Mouse (Mus musculus): ENCODE data around the gene Eef1akmt3. TPM values are rescaled to one million over a fixed set of nuclear protein-coding genes. Genes with fewer than 3 reads are reported as not detected.

Gene Eef1akmt3
- polyA plus RNA-seq, 1 experiment from 2014 or later, result 0.44 TPM

GRCm38 (mm10) chr10:127002765-127003164 lies 38.5 kb downstream of the Eef1akmt3 start:
- DNase-seq (ENCODE audit: low read depth, low spot score), result no peak
- CTCF ChIA-PET, result interaction anchor here (1.1 to 1.9 kb wide), 4 partner anchors 10 to 84 kb away, joined by 3 to 4 read pairs (median 4); partner anchors contain the start of gene Tsfm
- POLR2A ChIA-PET, result interaction anchor here (0.8 kb wide), 1 partner anchor 12 kb away, joined by 3 read pairs; no protein-coding TSS in a partner anchor
- no peaks in the 10 kb centered on the region for H3K27me3 ChIP-seq
- no peak for ATAC-seq
- TF ChIP-seq CTCF (IDR thresholded peaks at IDR 0.05), result no peak
- in situ Hi-C loops (cut with MboI; ENCODE audit: low pct_unique_long_range_greater_than_20kb), result no loop called here

- H3K27me3 ChIP-seq, result no peaks in the 10 kb centered on the region
- no peak for DNase-seq (ENCODE audit: low read depth, low spot score)
- CTCF ChIA-PET, result interaction anchor here (1.1 to 1.6 kb wide), 4 partner anchors 16 to 83 kb away, joined by 3 to 4 read pairs (median 3); partner anchors contain the start of gene Tsfm
- TF ChIP-seq CTCF (IDR thresholded peaks at IDR 0.05), result no peak
- in situ Hi-C loops (cut with MboI; ENCODE audit: low pct_unique_long_range_greater_than_20kb), result no loop called here
- ATAC-seq, result no peak
- POLR2A ChIA-PET, result interaction anchor here (0.6 to 2.0 kb wide), 3 partner anchors 12 to 102 kb away, joined by 3 to 7 read pairs (median 4); no protein-coding TSS in a partner anchor
Observed at GRCm38 (mm10) chr10:127002056-127002455, 39.3 kb downstream of the Eef1akmt3 start.

GRCm38 (mm10) chr10:127001297-127001696 lies 40.0 kb downstream of the Eef1akmt3 start:
- no peak for DNase-seq (ENCODE audit: low read depth, low spot score)
- ChIA-PET POLR2A (interaction anchor here (2.0 kb wide), 1 partner anchor 73 kb away, joined by 7 read pairs; no protein-coding TSS in a partner anchor), CTCF (interaction anchor here (1.1 to 1.6 kb wide), 4 partner anchors 11 to 30 kb away, joined by 3 to 4 read pairs (median 3); partner anchors contain the start of gene Tsfm)
- in situ Hi-C loops (cut with MboI; ENCODE audit: low pct_unique_long_range_greater_than_20kb), result no loop called here
- H3K27me3 ChIP-seq, result no peaks in the 10 kb centered on the region
- TF ChIP-seq CTCF (IDR thresholded peaks at IDR 0.05), result no peak
- ATAC-seq, result no peak

GRCm38 (mm10) chr10:127000529-127000928 lies 40.8 kb downstream of the Eef1akmt3 start, which contains the start of gene Avil:
TSS of gene Avil (plus strand) at chr10:127000709.
- ATAC-seq, result no peak
- POLR2A ChIA-PET, result interaction anchor here (2.0 kb wide), 1 partner anchor 72 kb away, joined by 7 read pairs; no protein-coding TSS in a partner anchor
- CTCF ChIA-PET, result interaction anchor here (1.1 to 2.5 kb wide), 2 partner anchors 10 to 82 kb away, joined by 3 to 6 read pairs; no protein-coding TSS in a partner anchor

GRCm38 (mm10) chr10:126997340-126998113 lies 43.8 kb downstream of the Eef1akmt3 start:
- TF ChIP-seq CTCF (IDR thresholded peaks at IDR 0.05), result no peak
- DNase-seq (ENCODE audit: low read depth, low spot score), result no peak
- H3K27me3 ChIP-seq, result no peaks in the 10 kb centered on the region
- in situ Hi-C loops (cut with MboI; ENCODE audit: low pct_unique_long_range_greater_than_20kb), result no loop called here
- POLR2A ChIA-PET, result no interaction called here
- CTCF ChIA-PET, result interaction anchor here (0.9 kb wide), 1 partner anchor 31 kb away, joined by 4 read pairs; no protein-coding TSS in a partner anchor
- ATAC-seq, result no peak

More at GRCm38 (mm10) chr10:127000529-127000928, 40.8 kb downstream of the Eef1akmt3 start, which contains the start of gene Avil:
- DNase-seq (ENCODE audit: low read depth, low spot score), result no peak
- H3K27me3 ChIP-seq, result no peaks in the 10 kb centered on the region
- no peak for TF ChIP-seq CTCF (IDR thresholded peaks at IDR 0.05)
- in situ Hi-C loops (cut with MboI; ENCODE audit: low pct_unique_long_range_greater_than_20kb), result no loop called here

- no peak for ATAC-seq
- ChIA-PET CTCF (no interaction called here), POLR2A (no interaction called here)
- H3K27me3 ChIP-seq, result no peaks in the 10 kb centered on the region
- in situ Hi-C loops (cut with MboI; ENCODE audit: low pct_unique_long_range_greater_than_20kb), result loop anchor here (5.0 kb wide), 1 partner anchor 76 kb away; no protein-coding TSS in a partner anchor
- no peak for TF ChIP-seq CTCF (IDR thresholded peaks at IDR 0.05)
- no peak for DNase-seq (ENCODE audit: low read depth, low spot score)
Observed at GRCm38 (mm10) chr10:126993621-126994020, 47.7 kb downstream of the Eef1akmt3 start.

- in situ Hi-C loops (cut with MboI; ENCODE audit: low pct_unique_long_range_greater_than_20kb), result loop anchor here (5.0 kb wide), 1 partner anchor 74 kb away; no protein-coding TSS in a partner anchor
- CTCF ChIA-PET, result interaction anchor here (1.5 to 3.0 kb wide), 3 partner anchors 12 to 71 kb away, joined by 4 to 55 read pairs (median 8); no protein-coding TSS in a partner anchor
- no peak for DNase-seq (ENCODE audit: low read depth, low spot score)
Observed at GRCm38 (mm10) chr10:126991676-126992075, 49.6 kb downstream of the Eef1akmt3 start.

GRCm38 (mm10) chr10:126990313-126991056 lies 50.8 kb downstream of the Eef1akmt3 start:
- ATAC-seq, result peak; percentile 55
- TF ChIP-seq CTCF (IDR thresholded peaks at IDR 0.05), result no peak
- CTCF ChIA-PET, result interaction anchor here (0.7 to 3.0 kb wide), 15 partner anchors 8 to 70 kb away, joined by 3 to 55 read pairs (median 4); partner anchors contain the start of gene Avil

More at GRCm38 (mm10) chr10:126991676-126992075, 49.6 kb downstream of the Eef1akmt3 start:
- no peak for TF ChIP-seq CTCF (IDR thresholded peaks at IDR 0.05)
- POLR2A ChIA-PET, result interaction anchor here (1.1 kb wide), 1 partner anchor 10 kb away, joined by 4 read pairs; no protein-coding TSS in a partner anchor
- ATAC-seq, result no peak
- no peaks in the 10 kb centered on the region for H3K27me3 ChIP-seq

GRCm38 (mm10) chr10:126988513-126989165 lies 52.7 kb downstream of the Eef1akmt3 start:
- in situ Hi-C loops (cut with MboI; ENCODE audit: low pct_unique_long_range_greater_than_20kb), result no loop called here
- POLR2A ChIA-PET, result interaction anchor here (0.5 kb wide), 1 partner anchor 8 kb away, joined by 3 read pairs; no protein-coding TSS in a partner anchor
- ATAC-seq, result no peak

More at GRCm38 (mm10) chr10:126990313-126991056, 50.8 kb downstream of the Eef1akmt3 start:
- no peaks in the 10 kb centered on the region for H3K27me3 ChIP-seq
- POLR2A ChIA-PET, result interaction anchor here (0.5 to 1.5 kb wide), 3 partner anchors 9 to 13 kb away, joined by 3 to 4 read pairs (median 4); no protein-coding TSS in a partner anchor
- no peak for DNase-seq (ENCODE audit: low read depth, low spot score)
- in situ Hi-C loops (cut with MboI; ENCODE audit: low pct_unique_long_range_greater_than_20kb), result loop anchor here (5.0 kb wide), 1 partner anchor 73 kb away; no protein-coding TSS in a partner anchor

More at GRCm38 (mm10) chr10:126988513-126989165, 52.7 kb downstream of the Eef1akmt3 start:
- H3K27me3 ChIP-seq, result no peaks in the 10 kb centered on the region
- no peak for TF ChIP-seq CTCF (IDR thresholded peaks at IDR 0.05)
- no peak for DNase-seq (ENCODE audit: low read depth, low spot score)
- CTCF ChIA-PET, result interaction anchor here (1.3 to 2.0 kb wide), 2 partner anchors 69 to 70 kb away, joined by 4 to 5 read pairs; no protein-coding TSS in a partner anchor
